Comparison of ENCODE assay signal across 8 mouse cellular contexts in genomic region chr16:76786405-76787155, GRCm38 (mm10).
DNase-seq lines count a peak whose midpoint lies in the region; ATAC-seq and TF ChIP-seq lines count a peak whose summit lies in the region.

No protein-coding gene starts in this region.

- no peak overlapping the region for H3K9ac ChIP-seq in forebrain, embryonic 14.5 days (ENCODE audit: low read length)
- no peak overlapping the region for H3K9ac ChIP-seq in forebrain, embryonic 13.5 days
- no peak overlapping the region for H3K9ac ChIP-seq in kidney, postnatal 0 days (ENCODE audit: low read depth, low read length)

- no peak for ATAC-seq in forebrain, embryonic 14.5 days
- no peak for ATAC-seq in forebrain, embryonic 13.5 days
- ATAC-seq in kidney, postnatal 0 days (replicated peaks; ENCODE audit: low FRiP score, low read depth), result no peak

- H3K4me3 ChIP-seq in forebrain, embryonic 14.5 days (ENCODE audit: low read depth, low read length), result no peak overlapping the region
- no peak overlapping the region for H3K4me3 ChIP-seq in forebrain, embryonic 13.5 days
- H3K4me3 ChIP-seq in embryonic fibroblast, embryonic 13.5 days (ENCODE audit: insufficient read depth, low read length), result no peak overlapping the region
- no peak overlapping the region for H3K4me3 ChIP-seq in kidney, postnatal 0 days (replicated peaks; ENCODE audit: low read depth, low read length)

- no peak overlapping the region for H3K4me2 ChIP-seq in forebrain, embryonic 14.5 days (ENCODE audit: low read length)
- H3K4me2 ChIP-seq in forebrain, embryonic 13.5 days, result no peak overlapping the region
- H3K4me2 ChIP-seq in kidney, postnatal 0 days (ENCODE audit: low read length), result no peak overlapping the region

- peak; percentile 40; the same call in 1 of the 2 replicates for TF ChIP-seq CTCF in embryonic fibroblast, embryonic 13.5 days (IDR thresholded peaks at IDR 0.05; ENCODE audit: borderline replicate concordance, insufficient read depth, low read length)
- TF ChIP-seq CTCF in kidney, postnatal 0 days (IDR thresholded peaks at IDR 0.05; ENCODE audit: low read depth), result peak; percentile 91

- H3K27ac ChIP-seq in forebrain, embryonic 14.5 days (ENCODE audit: low read depth, low read length), result no peak overlapping the region
- no peak overlapping the region for H3K27ac ChIP-seq in forebrain, embryonic 13.5 days
- H3K27ac ChIP-seq in embryonic fibroblast, embryonic 13.5 days (ENCODE audit: insufficient read depth, low read length), result no peak overlapping the region
- no peak overlapping the region for H3K27ac ChIP-seq in kidney, postnatal 0 days

- DNase-seq in forebrain, embryonic 14.5 days (ENCODE audit: low spot score), result peak; percentile 27
- peak; percentile 84 for DNase-seq in 416B (ENCODE audit: low read depth)
- DNase-seq in adrenal gland, postnatal 25 days, result peak; percentile 62
- DNase-seq in kidney, postnatal 0 days (ENCODE audit: low spot score), result peak; percentile 77
- DNase-seq in lung, postnatal 36 days, result peak; percentile 92
- DNase-seq in thymus, postnatal 14 days, result peak; percentile 63

- H3K27me3 ChIP-seq in forebrain, embryonic 14.5 days (replicated peaks; ENCODE audit: control insufficient read depth, insufficient read depth, low read length), result no peaks in the 10 kb centered on the region
- H3K27me3 ChIP-seq in forebrain, embryonic 13.5 days, result no peaks in the 10 kb centered on the region
- H3K27me3 ChIP-seq in kidney, postnatal 0 days (ENCODE audit: insufficient read depth, low read length), result no peaks in the 10 kb centered on the region

- no peaks in the 10 kb centered on the region for H3K4me1 ChIP-seq in forebrain, embryonic 14.5 days (ENCODE audit: control insufficient read depth, insufficient read depth, low read length)
- no peaks in the 10 kb centered on the region for H3K4me1 ChIP-seq in forebrain, embryonic 13.5 days
- H3K4me1 ChIP-seq in embryonic fibroblast, embryonic 13.5 days (ENCODE audit: control insufficient read depth, insufficient read depth, low read length), result no peaks in the 10 kb centered on the region
- H3K4me1 ChIP-seq in kidney, postnatal 0 days (replicated peaks; ENCODE audit: insufficient read depth, low read length), result no peaks in the 10 kb centered on the region

- 71% methylated on average over 6 of the region's 6 CpGs for WGBS in forebrain, embryonic 14.5 days
- WGBS in forebrain, embryonic 13.5 days, result 70% methylated on average over 6 of the region's 6 CpGs
- WGBS in kidney, postnatal 0 days, result 76% methylated on average over 6 of the region's 6 CpGs

- TF ChIP-seq POLR2A in embryonic fibroblast, embryonic 13.5 days (IDR thresholded peaks at IDR 0.05; ENCODE audit: low read depth, low read length), result no peak

- no peaks in the 10 kb centered on the region for H3K9me3 ChIP-seq in forebrain, embryonic 14.5 days (replicated peaks; ENCODE audit: control insufficient read depth, low read length)
- H3K9me3 ChIP-seq in forebrain, embryonic 13.5 days (replicated peaks), result no peaks in the 10 kb centered on the region
- H3K9me3 ChIP-seq in kidney, postnatal 0 days (replicated peaks; ENCODE audit: low read length), result no peaks in the 10 kb centered on the region

- H3K36me3 ChIP-seq in forebrain, embryonic 14.5 days (ENCODE audit: control insufficient read depth, insufficient read depth, low read length), result no peaks in the 10 kb centered on the region
- H3K36me3 ChIP-seq in forebrain, embryonic 13.5 days (ENCODE audit: poor library complexity, severe bottlenecking), result no peaks in the 10 kb centered on the region
- no peaks in the 10 kb centered on the region for H3K36me3 ChIP-seq in kidney, postnatal 0 days (ENCODE audit: insufficient read depth, low read length)

Comparison
In these comparisons a context has a peak if more than half of its experiments do, and no peak if none do; other contexts are left out.
1. DNase-seq: peak in every context shown above with its lines; median percentile 92 in lung, postnatal 36 days; 84 in 416B; 77 in kidney, postnatal 0 days; 63 in thymus, postnatal 14 days; 62 in adrenal gland, postnatal 25 days; 27 in forebrain, embryonic 14.5 days.